Mouse (Mus musculus) brain, adult 10 weeks (tissue): Measurements from ENCODE around the gene Slc22a28. TPM values are rescaled to one million over a fixed set of nuclear protein-coding genes. Genes with fewer than 3 reads are reported as not detected.

Source experiments
- polyA plus RNA-seq: library from polyadenylated mRNA; stranded (reverse); fragments of 350-450 nt; fragmentation: Illumina TruSeq; extraction: RNeasy Lipid Tissue Mini Kit (QIAGEN cat#74804); gene quantifications from one replicate; pipeline ENCODE4 v1.2.3, GENCODE M21; 2015; ENCODE audit warnings: low read depth, low replicate concordance

The Slc22a28 gene
- polyA plus RNA-seq, result not detected

GRCm38 (mm10) chr19:8131881-8132280 is at the start of gene Slc22a28:
Gene Slc22a28, minus strand, starts transcription at chr19:8131982.

Other genes with a start within 250 kb of the Slc22a28 start
- not detected for gene Slc22a27, start 166.0 kb downstream of the Slc22a28 start, polyA plus RNA-seq
- not detected for gene Slc22a29, start 86.9 kb upstream of the Slc22a28 start, polyA plus RNA-seq